Mouse (Mus musculus): ENCODE results near the gene Akap1.

- TF ChIP-seq POLR2A (IDR thresholded peaks at IDR 0.05; ENCODE audit: insufficient read depth, low read depth, low read length), result no peak
- no peak for TF ChIP-seq CTCF (IDR thresholded peaks at IDR 0.05)
- no peak for TF ChIP-seq EP300 (IDR thresholded peaks at IDR 0.05; ENCODE audit: insufficient read depth, low read depth, low read length)
These were observed 16.9 kb downstream of the Akap1 start for GRCm38 (mm10) chr11:88847281-88848006.

Data from heart, adult 2 months (tissue).